Mouse (Mus musculus) heart, postnatal 0 days (tissue): ENCODE data around the gene Krtap13-1. TPM values are rescaled to one million over a fixed set of nuclear protein-coding genes. Genes with fewer than 3 reads are reported as not detected.
A peak's percentile ranks its signal among the peaks of the same experiment; 100 is the strongest.

Source experiments
- ATAC-seq: fragments of 200-750 bp; cut with Nextera tagmentation; 2 replicates; pipeline ENCODE4 v1.8.0; 2017; ENCODE audit warnings: low read depth, moderate number of reproducible peaks, moderate library complexity; ENCODE audit not compliant: insufficient read depth
- DNase-seq: peaks from one replicate; pipeline ENCODE4 v3.0.0-alpha.2; 2016; ENCODE audit warnings: low spot score
- H3K27ac ChIP-seq: fragments of 300-500 bp; sonication (generic); 2 replicates; pipeline ENCODE4 v1.5.1; 2014; ENCODE audit warnings: low read depth, mild to moderate bottlenecking
- H3K27me3 ChIP-seq: fragments of 300-500 bp; sonication (generic); 2 replicates; pipeline ENCODE4 v1.6.1; 2014; ENCODE audit warnings: low read length, mixed read lengths; ENCODE audit not compliant: control insufficient read depth, insufficient read depth
- H3K36me3 ChIP-seq: fragments of 300-500 bp; sonication (generic); replicated peaks from 2 replicates; pipeline ENCODE4 v1.6.1; 2014; ENCODE audit warnings: low read length, mixed read lengths; ENCODE audit not compliant: control insufficient read depth, insufficient read depth
- H3K4me1 ChIP-seq: fragments of 300-500 bp; sonication (generic); 2 replicates; pipeline ENCODE4 v1.6.1; 2014; ENCODE audit warnings: antibody characterized with exemption; ENCODE audit not compliant: control insufficient read depth, insufficient read depth
- H3K4me2 ChIP-seq: fragments of 300-500 bp; sonication (generic); 2 replicates; pipeline ENCODE4 v1.6.1; 2014; ENCODE audit warnings: low read depth, mild to moderate bottlenecking, low read length, moderate library complexity
- H3K4me3 ChIP-seq: fragments of 300-500 bp; sonication (generic); 2 replicates; pipeline ENCODE4 v1.5.1; 2014; ENCODE audit warnings: low read depth, low read length
- H3K9ac ChIP-seq: fragments of 300-500 bp; sonication (generic); replicated peaks from 2 replicates; pipeline ENCODE4 v1.6.1; 2014; ENCODE audit warnings: low read depth, low read length, mixed read lengths
- H3K9me3 ChIP-seq: fragments of 300-500 bp; sonication (generic); replicated peaks from 2 replicates; pipeline ENCODE4 v1.6.1; 2016; ENCODE audit warnings: low read length; ENCODE audit not compliant: control insufficient read depth
- CTCF ChIP-seq: IDR thresholded peaks from 2 replicates; pipeline ENCODE4 v1.5.1; 2016; ENCODE audit warnings: antibody characterized with exemption, control low read depth, low read depth
- EP300 ChIP-seq: IDR thresholded peaks from 2 replicates; pipeline ENCODE4 v1.6.1; 2016; ENCODE audit warnings: antibody characterized with exemption, low read depth
- WGBS: fragments of 180-500 bp; shearing (Covaris S2); extraction: QIAGEN DNeasy Blood & Tissue Kit; methylation state at CpG from one replicate; pipeline ENCODE4 v1.1.7; 2014; 5-methylcytosine and 5-hydroxymethylcytosine counted together
- polyA plus RNA-seq: library from polyadenylated mRNA; unstranded; fragments of >200 nt; fragmentation: Nextera tagmentation; extraction: Ambion mirVana; gene quantifications from 2 replicates; pipeline ENCODE4 v1.2.1, GENCODE M21; 2015
- total RNA-seq: library from RNA; depleted of rRNA; stranded (reverse); fragments of >200 nt; gene quantifications from 2 replicates; pipeline ENCODE4 v1.2.3, GENCODE M21; 2014; ENCODE audit warnings: low replicate concordance

Gene Krtap13-1
- total and polyA plus RNA-seq, 2 experiments from 2014 or later: not detected

DNA sequence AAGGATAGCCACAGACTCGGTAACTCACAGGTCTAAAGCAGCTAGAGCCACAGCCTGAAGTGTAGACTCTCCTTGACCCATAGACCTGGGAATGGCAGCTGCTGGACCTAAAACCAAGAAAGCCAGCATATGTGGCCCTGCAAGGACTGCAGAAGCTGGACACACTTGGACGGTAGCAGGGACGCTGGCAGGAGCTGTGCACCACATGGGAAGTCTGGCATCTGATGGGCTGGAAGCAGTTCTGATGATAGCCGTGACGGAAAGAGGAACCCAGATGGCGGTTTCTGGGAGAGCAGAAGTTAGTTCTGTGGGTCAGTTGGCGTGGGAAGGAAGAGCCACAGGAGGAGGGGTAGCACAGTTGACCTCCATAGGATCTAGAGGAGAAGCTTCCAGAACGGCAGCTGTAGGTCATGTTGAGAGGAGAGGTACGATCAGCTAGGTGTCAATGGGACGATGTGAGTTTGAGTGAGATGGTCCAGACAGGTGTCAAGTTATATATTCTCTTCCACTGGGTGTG lies 21.1 kb upstream of the Krtap13-1 start, which contains the start of gene 2310061N02Rik:
TSS of gene 2310061N02Rik (minus strand) at position 467 of the 517 bp plus-strand sequence.
- ATAC-seq (no peak), DNase-seq (no peak)
- Histone ChIP-seq H3K4me2 (no peak within 1 kb of the TSS), H3K4me3 (no peak within 1 kb of the TSS), H3K4me1 (no peaks in the 10 kb centered on the region), H3K27me3 (no peaks in the 10 kb centered on the region), H3K36me3 (no peaks in the 10 kb centered on the region), H3K9me3 (no peaks in the 10 kb centered on the region), H3K9ac (no peak within 1 kb of the TSS), H3K27ac (no peak within 1 kb of the TSS)
- 77% methylated on average over 10 of the region's 10 CpGs for WGBS
- TF ChIP-seq CTCF (no peak), EP300 (no peak)

DNA sequence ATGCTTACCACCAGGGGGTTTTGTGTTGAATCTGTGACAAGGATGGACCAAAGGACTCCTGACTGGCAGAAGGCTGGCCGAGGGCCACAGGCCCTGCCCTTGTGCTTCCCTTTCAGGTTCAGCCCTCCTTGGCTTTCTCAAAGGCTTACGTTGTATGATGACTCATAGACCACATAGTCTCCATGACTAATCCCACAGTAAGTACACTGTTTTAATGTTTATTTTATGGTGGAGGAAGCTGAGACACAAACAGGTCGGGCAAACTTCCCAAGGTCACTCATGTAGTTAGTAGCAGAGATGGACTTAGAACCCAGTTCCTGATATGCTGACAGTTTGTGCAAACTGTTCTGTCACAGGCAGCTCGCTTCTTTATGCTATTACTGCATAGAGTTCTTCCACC lies 17.9 kb upstream of the Krtap13-1 start:
- Histone ChIP-seq H3K9ac (no peak overlapping the region), H3K27me3 (no peaks in the 10 kb centered on the region), H3K27ac (no peak overlapping the region), H3K4me3 (no peak overlapping the region), H3K4me1 (no peaks in the 10 kb centered on the region), H3K36me3 (no peaks in the 10 kb centered on the region), H3K9me3 (no peaks in the 10 kb centered on the region), H3K4me2 (no peak overlapping the region)
- ATAC-seq: no peak
- WGBS: 62% methylated on average over 4 of the region's 4 CpGs
- TF ChIP-seq CTCF: no peak
- TF ChIP-seq EP300: no peak
- DNase-seq: no peak

DNA sequence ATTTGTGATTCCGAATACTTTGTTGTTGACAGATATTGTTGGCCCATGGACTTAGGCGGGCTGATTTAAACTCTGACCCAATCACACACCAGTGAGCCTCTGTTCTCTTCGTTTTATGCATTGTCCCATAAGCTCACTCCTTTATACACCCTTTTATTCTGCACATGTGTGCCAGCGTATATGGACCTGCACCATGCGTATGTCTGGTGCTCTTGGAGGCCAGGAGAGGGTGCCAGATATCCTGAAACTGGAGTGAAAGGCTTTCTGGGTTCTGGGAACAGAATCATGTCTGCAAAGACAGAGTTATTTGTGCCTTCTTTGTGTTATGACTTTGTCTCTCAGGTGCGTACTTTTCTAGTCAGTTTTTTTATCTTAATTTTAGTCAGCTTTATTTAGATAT lies 17.4 kb upstream of the Krtap13-1 start:
- Histone ChIP-seq H3K27me3 (no peaks in the 10 kb centered on the region), H3K27ac (no peak overlapping the region), H3K36me3 (no peaks in the 10 kb centered on the region), H3K9ac (no peak overlapping the region), H3K4me3 (no peak overlapping the region), H3K4me1 (no peaks in the 10 kb centered on the region), H3K9me3 (no peaks in the 10 kb centered on the region), H3K4me2 (no peak overlapping the region)
- DNase-seq: no peak
- TF ChIP-seq EP300 (no peak), CTCF (peak; percentile 18)
- no peak for ATAC-seq
- 74% methylated on average over 6 of the region's 6 CpGs for WGBS

DNA sequence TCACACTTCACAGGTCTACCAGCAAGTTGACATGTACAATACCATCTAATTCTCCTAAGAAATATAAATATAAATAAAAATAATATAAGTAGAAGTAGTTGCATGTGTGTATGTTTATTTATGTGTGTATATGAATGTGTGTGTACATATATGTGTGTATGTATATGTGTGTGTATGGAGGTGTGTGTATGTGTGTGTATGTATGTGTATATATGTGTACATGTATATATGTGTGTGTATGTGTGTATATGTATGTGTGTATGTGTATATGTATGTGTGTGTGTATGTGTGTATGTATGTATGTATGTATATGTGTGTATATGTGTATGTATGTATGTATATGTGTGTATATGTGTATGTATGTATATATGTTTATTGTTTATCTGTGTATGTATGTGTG lies 12.1 kb upstream of the Krtap13-1 start:
- no peak overlapping the region for H3K9ac ChIP-seq
- no peak for ATAC-seq
- no peaks in the 10 kb centered on the region for H3K27me3 ChIP-seq
- no peaks in the 10 kb centered on the region for H3K36me3 ChIP-seq
- no peak overlapping the region for H3K4me3 ChIP-seq
- H3K4me1 ChIP-seq: no peaks in the 10 kb centered on the region
- H3K4me2 ChIP-seq: no peak overlapping the region
- H3K27ac ChIP-seq: no peak overlapping the region
- TF ChIP-seq CTCF (no peak), EP300 (no peak)
- DNase-seq: no peak
- H3K9me3 ChIP-seq: no peaks in the 10 kb centered on the region

DNA sequence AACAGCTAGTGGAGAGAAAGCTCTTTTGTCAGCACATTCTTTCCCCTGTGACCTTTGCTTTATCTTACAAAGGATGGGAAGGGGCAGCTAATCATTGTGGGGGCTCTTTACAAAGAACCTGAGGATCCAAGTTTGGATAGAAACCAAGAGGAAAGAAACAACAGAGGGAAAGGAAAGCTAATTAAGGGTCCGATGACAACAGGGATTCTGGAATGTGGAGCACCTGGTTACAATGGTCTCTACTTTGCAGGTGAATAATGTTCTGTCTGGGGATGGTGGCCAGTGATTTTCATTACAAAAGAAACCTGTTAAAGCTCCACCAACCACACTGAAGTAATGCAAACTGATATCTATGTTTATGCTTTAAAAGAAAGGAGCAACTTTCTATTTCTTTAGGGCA lies 8.6 kb upstream of the Krtap13-1 start:
- DNase-seq (no peak), ATAC-seq (no peak)
- no peak overlapping the region for H3K9ac ChIP-seq
- H3K4me3 ChIP-seq: no peak overlapping the region
- no peak for TF ChIP-seq EP300
- no peak for TF ChIP-seq CTCF
- no peaks in the 10 kb centered on the region for H3K27me3 ChIP-seq
- H3K27ac ChIP-seq: no peak overlapping the region
- no peak overlapping the region for H3K4me2 ChIP-seq
- no peaks in the 10 kb centered on the region for H3K4me1 ChIP-seq
- H3K9me3 ChIP-seq: no peaks in the 10 kb centered on the region
- 44% methylated on average over 1 of the region's 1 CpGs for WGBS
- no peaks in the 10 kb centered on the region for H3K36me3 ChIP-seq

DNA sequence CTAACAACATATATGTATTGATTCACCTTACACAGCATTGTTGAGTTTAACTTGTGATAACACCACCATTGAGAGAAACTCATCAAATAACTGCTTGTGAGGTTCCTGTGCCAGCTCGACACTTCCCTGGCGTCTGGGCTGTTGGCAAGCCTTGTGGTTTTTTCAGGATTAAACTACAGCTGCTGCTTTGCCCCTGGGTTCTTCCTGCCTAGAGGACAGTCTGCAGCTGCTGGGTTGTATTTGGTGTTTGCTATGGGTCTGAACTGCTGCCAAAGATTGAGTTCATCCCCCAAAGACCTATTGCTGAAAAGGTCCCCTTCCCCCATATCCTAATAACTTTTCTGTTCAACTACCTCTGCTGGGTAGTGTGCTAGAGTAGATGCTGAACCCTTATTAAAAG lies 6.7 kb downstream of the Krtap13-1 start:
- Histone ChIP-seq H3K27me3 (no peaks in the 10 kb centered on the region), H3K9me3 (no peaks in the 10 kb centered on the region), H3K27ac (no peak overlapping the region), H3K4me2 (no peak overlapping the region), H3K9ac (no peak overlapping the region), H3K4me1 (no peaks in the 10 kb centered on the region), H3K4me3 (no peak overlapping the region), H3K36me3 (no peaks in the 10 kb centered on the region)
- TF ChIP-seq EP300 (no peak), CTCF (no peak)
- 29% methylated on average over 2 of the region's 2 CpGs for WGBS
- DNase-seq (no peak), ATAC-seq (no peak)
